Mouse (Mus musculus): ENCODE data around the gene Gpr162.
"Not testable (repeated sequence)": the region's sequence is repeated elsewhere in the genome, so short reads cannot be mapped to it uniquely, and the experiment has no call there.

Gene Gpr162

GRCm38 (mm10) chr6:124836411-124836810 lies 27.4 kb downstream of the Gpr162 start:
- no peak for DNase-seq (ENCODE audit: low spot score in 2 of 2)

GRCm38 (mm10) chr6:124835531-124835930 lies 28.3 kb downstream of the Gpr162 start:
- DNase-seq (ENCODE audit: low spot score in 2 of 2): no peak

- no peak for DNase-seq (ENCODE audit: low spot score in 2 of 2)
These were observed 29.2 kb downstream of the Gpr162 start for GRCm38 (mm10) chr6:124834512-124835081.

GRCm38 (mm10) chr6:124831649-124832048 lies 32.1 kb downstream of the Gpr162 start:
- DNase-seq (ENCODE audit: low spot score in 2 of 2): no peak

GRCm38 (mm10) chr6:124831199-124831598 lies 32.6 kb downstream of the Gpr162 start:
- not testable (repeated sequence) for DNase-seq (ENCODE audit: low spot score in 2 of 2)

GRCm38 (mm10) chr6:124829799-124830700 lies 33.7 kb downstream of the Gpr162 start:
- DNase-seq (ENCODE audit: low spot score in 2 of 2): peak; percentile 91 to 95

- DNase-seq (ENCODE audit: low spot score in 2 of 2): peak; percentile 99
These were observed 34.6 kb downstream of the Gpr162 start, which contains the start of the genes Usp5 and Cdca3 for GRCm38 (mm10) chr6:124828868-124829798. TSS of gene Usp5 (minus strand) at chr6:124829484. TSS of gene Cdca3 (plus strand) at chr6:124829547.

- no peak for DNase-seq (ENCODE audit: low spot score in 2 of 2)
These were observed 35.6 kb downstream of the Gpr162 start for GRCm38 (mm10) chr6:124828101-124828592.

- DNase-seq (ENCODE audit: low spot score in 2 of 2): no peak
These were observed 41.7 kb downstream of the Gpr162 start for GRCm38 (mm10) chr6:124822049-124822448.

GRCm38 (mm10) chr6:124820891-124821290 lies 42.9 kb downstream of the Gpr162 start:
- DNase-seq (ENCODE audit: low spot score in 2 of 2): no peak

GRCm38 (mm10) chr6:124817971-124818370 lies 45.8 kb downstream of the Gpr162 start:
- no peak for DNase-seq (ENCODE audit: low spot score in 2 of 2)

GRCm38 (mm10) chr6:124817563-124817962 lies 46.2 kb downstream of the Gpr162 start:
- DNase-seq (ENCODE audit: low spot score in 2 of 2): no peak

- DNase-seq (ENCODE audit: low spot score in 2 of 2): no peak
These were observed 46.7 kb downstream of the Gpr162 start for GRCm38 (mm10) chr6:124817125-124817524.

GRCm38 (mm10) chr6:124816611-124817010 lies 47.2 kb downstream of the Gpr162 start:
- DNase-seq (ENCODE audit: low spot score in 2 of 2): no peak

- no peak for DNase-seq (ENCODE audit: low spot score in 2 of 2)
These were observed 48.7 kb downstream of the Gpr162 start for GRCm38 (mm10) chr6:124814858-124815774.

GRCm38 (mm10) chr6:124814448-124814847 lies 49.3 kb downstream of the Gpr162 start:
- no peak for DNase-seq (ENCODE audit: low spot score in 2 of 2)

GRCm38 (mm10) chr6:124813933-124814332 lies 49.9 kb downstream of the Gpr162 start, which contains the start of gene Tpi1:
TSS of gene Tpi1 (minus strand) at chr6:124814296.
- DNase-seq (ENCODE audit: low spot score in 2 of 2): peak; percentile 80 to 86

- DNase-seq (ENCODE audit: low spot score in 2 of 2): peak; percentile 68 to 73
These were observed 50.3 kb downstream of the Gpr162 start for GRCm38 (mm10) chr6:124813496-124813895.

GRCm38 (mm10) chr6:124812848-124813247 lies 50.9 kb downstream of the Gpr162 start:
- DNase-seq (ENCODE audit: low spot score in 2 of 2): no peak

All from right cerebral cortex, postnatal 36 days (tissue).